Mouse (Mus musculus) liver, postnatal 0 days (tissue): ENCODE measurements at regions not wholly inside any gene's neighbourhood (a gene's known extent, or its start where the extent isn't known, plus 50 kb on each side); places are given as distances from the start of the nearest gene placed in this dataset.

Source experiments
- CTCF ChIP-seq: sonication (generic); IDR thresholded peaks from 2 replicates; pipeline ENCODE4 v1.5.1; 2016; ENCODE audit warnings: antibody characterized with exemption, low read depth
- EP300 ChIP-seq: IDR thresholded peaks from 2 replicates; pipeline ENCODE4 v1.6.1; 2016; ENCODE audit warnings: antibody characterized with exemption, low read depth, mild to moderate bottlenecking

GRCm38 (mm10) chr8:89471116-89471515 lies 427.2 kb upstream of the Sall1 start:
- TF ChIP-seq CTCF (no peak), EP300 (no peak)
